Mouse (Mus musculus) bone marrow, adult 2 months (tissue): ENCODE results near the gene Rita1.

ENCODE experiments used
- CTCF ChIP-seq: fragments of 200-500 bp; IDR thresholded peaks from 2 replicates; pipeline ENCODE4 v1.5.1; 2011; ENCODE audit warnings: low read length, control low read depth; ENCODE audit not compliant: control insufficient read depth, insufficient read depth
- POLR2A ChIP-seq: fragments of 200-500 bp; IDR thresholded peaks from 2 replicates; pipeline ENCODE4 v1.6.1; 2011; ENCODE audit warnings: low read depth, mild to moderate bottlenecking, control low read depth, low read length, borderline replicate concordance; ENCODE audit not compliant: control insufficient read depth

DNA sequence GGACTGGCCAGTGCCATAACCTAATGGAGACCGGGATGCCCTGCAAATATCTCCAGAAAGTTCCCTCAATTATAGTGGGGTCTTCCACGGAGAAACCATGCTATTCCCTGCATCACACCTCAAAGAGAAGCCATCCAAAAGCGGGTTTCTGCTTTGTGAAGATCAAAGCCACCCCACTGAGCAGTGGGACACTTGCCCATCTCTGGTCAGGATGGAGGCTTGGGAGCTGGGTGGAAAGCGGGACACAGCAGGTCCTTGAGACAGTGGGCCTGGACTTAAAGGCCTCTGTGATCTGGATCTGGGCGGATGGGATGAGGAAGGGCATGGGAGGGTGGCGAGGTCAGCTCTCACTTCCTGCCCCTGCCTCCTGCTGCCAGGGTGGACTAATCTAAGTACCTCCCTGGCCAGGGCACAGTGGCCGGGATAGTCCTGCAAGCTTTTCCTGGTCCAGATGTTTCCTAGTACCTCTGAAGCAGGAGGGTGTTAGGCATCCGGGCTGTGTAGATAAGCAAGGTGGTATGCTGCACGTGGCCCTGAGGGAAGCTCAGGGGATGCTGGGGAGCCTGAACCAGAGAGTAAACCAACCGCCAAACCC, 37.8 kb downstream of the Rita1 start:
- TF ChIP-seq CTCF (no peak), POLR2A (no peak)
